Mouse (Mus musculus) heart, postnatal 0 days (tissue): ENCODE results near the gene Zbtb11.

Experiments used
- CTCF ChIP-seq: IDR thresholded peaks from 2 replicates; pipeline ENCODE4 v1.5.1; 2016; ENCODE audit warnings: antibody characterized with exemption, control low read depth, low read depth
- EP300 ChIP-seq: IDR thresholded peaks from 2 replicates; pipeline ENCODE4 v1.6.1; 2016; ENCODE audit warnings: antibody characterized with exemption, low read depth

DNA sequence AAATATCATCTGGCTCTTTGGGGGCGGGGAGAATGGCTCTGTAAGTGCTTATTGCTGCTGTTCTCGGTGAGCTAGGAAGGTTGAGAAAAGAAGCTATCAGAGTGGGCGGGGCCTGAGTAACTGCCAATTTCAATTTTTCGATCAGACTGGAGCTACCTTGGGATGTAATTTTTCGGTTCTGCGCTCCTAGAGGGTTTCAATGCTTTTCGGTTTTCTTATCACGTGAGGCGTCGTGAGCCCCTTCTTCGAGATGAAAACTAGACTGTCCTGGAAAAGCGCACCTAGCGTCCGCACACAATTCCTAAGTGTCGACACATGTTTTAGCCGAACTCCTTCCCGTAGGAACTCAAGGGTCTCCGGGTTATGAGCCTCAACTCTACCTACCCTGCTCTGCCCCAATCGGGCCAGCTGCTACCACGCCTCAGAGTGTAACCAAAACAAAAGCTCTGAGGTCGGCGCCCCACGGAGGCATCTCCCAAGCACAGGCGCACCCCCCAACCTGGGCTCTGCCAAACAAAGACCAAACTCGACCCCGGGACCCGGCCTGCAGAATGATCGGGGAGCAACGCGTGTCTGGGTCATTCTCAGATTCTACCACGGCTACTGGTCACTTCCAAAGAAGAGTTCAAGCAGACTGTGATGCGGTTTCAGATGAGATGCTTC lies 39.9 kb upstream of the Zbtb11 start:
- TF ChIP-seq CTCF (no peak), EP300 (no peak)
